Mouse (Mus musculus) ES-E14 (cell line): ENCODE measurements around the gene Dhx30. TPM values are rescaled to one million over a fixed set of nuclear protein-coding genes. Genes with fewer than 3 reads are reported as not detected.

Experiments
- DNase-seq: peaks from one replicate; pipeline ENCODE4 v3.0.0-alpha.2; 2013; ENCODE audit warnings: low read depth, low spot score
- H3K27ac ChIP-seq: 2 replicates; pipeline ENCODE4 v1.5.1; 2012; ENCODE audit warnings: low read depth, mild to moderate bottlenecking, low read length, moderate library complexity, mixed read lengths; ENCODE audit not compliant: poor library complexity, insufficient read depth, severe bottlenecking
- H3K36me3 ChIP-seq: 2 replicates; pipeline ENCODE4 v1.6.1; 2012; ENCODE audit warnings: mild to moderate bottlenecking, low read length, moderate library complexity, mixed read lengths; ENCODE audit not compliant: control insufficient read depth, poor library complexity, insufficient read depth, severe bottlenecking
- H3K4me1 ChIP-seq, 2 experiments: fragments of 150-350 bp in 1 of 2; sonication (generic) in 1 of 2; 2 replicates each; pipeline ENCODE4 v1.6.1; 2012; ENCODE audit warnings: low read length in 2 of 2, mild to moderate bottlenecking in 1 of 2, mixed read lengths in 1 of 2; ENCODE audit not compliant: control insufficient read depth in 2 of 2, insufficient read depth in 2 of 2, poor library complexity in 1 of 2
- H3K4me3 ChIP-seq, 2 experiments: fragments of 150-350 bp in 1 of 2; sonication (generic) in 1 of 2; 2 replicates each; pipeline ENCODE4 v1.5.1; 2012; ENCODE audit warnings: low read length in 2 of 2, low read depth in 1 of 2, mild to moderate bottlenecking in 1 of 2, mixed read lengths in 1 of 2; ENCODE audit not compliant: insufficient read depth in 1 of 2, poor library complexity in 1 of 2, severe bottlenecking in 1 of 2
- H3K9ac ChIP-seq: 2 replicates; pipeline ENCODE4 v1.6.1; 2012; ENCODE audit warnings: low read depth, mild to moderate bottlenecking, low read length, mixed read lengths; ENCODE audit not compliant: poor library complexity, insufficient read depth, severe bottlenecking
- H3K9me3 ChIP-seq: fragments of 150-350 bp; sonication (generic); 2 replicates; pipeline ENCODE4 v1.6.1; 2012; ENCODE audit warnings: low read depth, mild to moderate bottlenecking, low read length; ENCODE audit not compliant: control insufficient read depth, insufficient read depth
- CHD2 ChIP-seq: IDR thresholded peaks from 2 replicates; pipeline ENCODE4 v1.6.1; 2014; ENCODE audit warnings: mild to moderate bottlenecking, low read depth, low read length, inconsistent platforms
- HCFC1 ChIP-seq: IDR thresholded peaks from 2 replicates; pipeline ENCODE4 v1.6.1; 2012; ENCODE audit warnings: low read length, inconsistent platforms, borderline replicate concordance; ENCODE audit not compliant: insufficient read depth
- MAFK ChIP-seq: IDR thresholded peaks from 2 replicates; pipeline ENCODE4 v1.6.1; 2014; ENCODE audit warnings: mild to moderate bottlenecking, low read depth, low read length, inconsistent platforms; ENCODE audit not compliant: insufficient read depth
- ZC3H11A ChIP-seq: IDR thresholded peaks from 2 replicates; pipeline ENCODE4 v1.6.1; 2012; ENCODE audit warnings: low read depth, mild to moderate bottlenecking, inconsistent platforms, low read length, borderline replicate concordance
- ZNF384 ChIP-seq: IDR thresholded peaks from 2 replicates; pipeline ENCODE4 v1.6.1; 2012; ENCODE audit warnings: low read depth, low read length, inconsistent platforms
- in situ Hi-C, 2 experiments: fragments of 600-800 bp; cut with MboI; formaldehyde crosslinking; loops; one replicate each; pipeline ENCODE4 v1.15.1; 2025; ENCODE audit warnings: low sequenced_read_pairs in 2 of 2, inconsistent platforms in 1 of 2; ENCODE audit not compliant: unreplicated experiment in 2 of 2
- total RNA-seq: library from RNA; depleted of rRNA; stranded (reverse); fragments of 300-350 nt; gene quantifications from 2 replicates; pipeline ENCODE4 v1.2.3, GENCODE M21; 2012; rRNA removed

Gene Dhx30
- total RNA-seq, 1 experiment, result 191 TPM

DNA sequence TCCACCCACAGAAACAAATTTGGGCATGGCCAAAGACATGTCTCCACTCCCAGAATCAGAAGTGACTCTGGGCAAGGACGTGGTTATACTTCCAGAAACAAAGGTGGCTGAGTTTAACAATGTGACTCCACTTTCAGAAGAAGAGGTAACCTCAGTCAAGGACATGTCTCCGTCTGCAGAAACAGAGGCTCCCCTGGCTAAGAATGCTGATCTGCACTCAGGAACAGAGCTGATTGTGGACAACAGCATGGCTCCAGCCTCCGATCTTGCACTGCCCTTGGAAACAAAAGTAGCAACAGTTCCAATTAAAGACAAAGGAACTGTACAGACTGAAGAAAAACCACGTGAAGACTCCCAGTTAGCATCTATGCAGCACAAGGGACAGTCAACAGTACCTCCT lies 82.5 kb downstream of the Dhx30 start:
- no peak for DNase-seq
- Histone ChIP-seq H3K36me3 (peaks cover 21% of the 10 kb centered on the region), H3K27ac (peak overlapping the region; percentile 13; the same call in 1 of the 2 replicates), H3K4me1 (peaks cover 0 to 5% of the 10 kb centered on the region in 2 experiments; a peak in 1 of 4 replicates), H3K9ac (no peak overlapping the region), H3K4me3 (no peak overlapping the region), H3K9me3 (no peaks in the 10 kb centered on the region)
- in situ Hi-C loops, result no loop called here
- TF ChIP-seq HCFC1, result no peak
- no peak for TF ChIP-seq ZC3H11A
- no peak for TF ChIP-seq MAFK
- TF ChIP-seq CHD2, result no peak
- TF ChIP-seq ZNF384, result no peak

Other genes with a start within 250 kb of the Dhx30 start
- 48.5 and 58.3 TPM in 2 replicates for gene Cdc25a, start 242.3 kb downstream of the Dhx30 start, total RNA-seq
- 56.7 and 61.4 TPM in 2 replicates for gene Map4, start 186.4 kb downstream of the Dhx30 start, total RNA-seq
- 56.9 and 64.3 TPM in 2 replicates for gene Smarcc1, start 122 bp downstream of the Dhx30 start, total RNA-seq
- gene Cspg5, start 126.0 kb upstream of the Dhx30 start, total RNA-seq, result 3.3 and 8.4 TPM in 2 replicates
- 24.5 and 28.3 TPM in 2 replicates for gene Elp6, start 187.3 kb upstream of the Dhx30 start, total RNA-seq
- 67.7 and 90.1 TPM in 2 replicates for gene Scap, start 215.5 kb upstream of the Dhx30 start, total RNA-seq